30 mouse cellular contexts compared by ENCODE assay signal in the genomic region with DNA sequence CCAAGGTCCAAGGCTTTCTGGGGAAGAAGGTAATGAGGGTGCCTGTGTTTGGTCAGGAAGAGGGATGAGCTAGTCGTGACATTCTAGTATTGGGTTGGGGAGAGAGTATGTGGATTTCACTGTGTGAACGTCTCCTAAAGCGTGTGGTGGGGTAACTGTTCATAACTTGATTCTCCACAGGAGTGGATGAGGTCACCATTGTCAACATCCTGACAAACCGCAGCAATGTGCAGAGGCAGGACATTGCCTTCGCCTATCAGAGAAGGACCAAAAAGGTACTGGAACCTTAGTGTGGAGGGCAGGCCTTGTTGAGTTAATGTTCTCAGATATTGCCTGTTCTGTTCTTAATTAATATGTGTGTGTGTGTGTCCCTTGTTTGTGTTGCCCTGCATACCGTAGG. TPM values are rescaled to one million over a fixed set of nuclear protein-coding genes. Genes with fewer than 3 reads are reported as not detected.
DNase-seq lines count a peak whose midpoint lies in the region; ATAC-seq and TF ChIP-seq lines count a peak whose summit lies in the region.
"Had no signal": no experiment of that assay in that cellular context is flagged by ENCODE, and none has a peak within 500 bp of the region (broad histone marks: within the 10 kb centered on the region; RNA-seq: fewer than 3 reads in every experiment).

No protein-coding gene starts in this region.

- intact Hi-C loops in gastrocnemius, adult 2 months (cut with DNase I), result loop anchor here (5.0 kb wide), 1 partner anchor 34 kb away; no protein-coding TSS in a partner anchor
- intact Hi-C loops in left cerebral cortex, postnatal 4 days (cut with DNase I), result no loop called here

- no peak overlapping the region for H3ac ChIP-seq in C2C12 (ENCODE audit: control insufficient read depth, insufficient read length, low read depth)

- peak overlapping the region; percentile 81; the same call in 1 of the 2 replicates for H3K27ac ChIP-seq in gastrocnemius, adult 2 months
- H3K27ac ChIP-seq in heart, postnatal 0 days (ENCODE audit: low read depth), result peak overlapping the region; percentile 3; the same call in 1 of the 2 replicates
- no peak overlapping the region for H3K27ac ChIP-seq in heart, embryonic 10.5 days
- no peak overlapping the region for H3K27ac ChIP-seq in kidney, embryonic 14.5 days (ENCODE audit: low read depth, low read length)
- H3K27ac ChIP-seq: forebrain, embryonic 10.5 days; forebrain, embryonic 13.5 days; hindbrain, embryonic 10.5 days; hindbrain, embryonic 13.5 days; intestine, embryonic 15.5 days had no signal

- 52% methylated on average over 6 of the region's 6 CpGs for WGBS in heart, postnatal 0 days
- WGBS in heart, embryonic 10.5 days, result 68% methylated on average over 6 of the region's 6 CpGs
- WGBS in kidney, embryonic 14.5 days, result 86% methylated on average over 6 of the region's 6 CpGs

- DNase-seq in gastrocnemius, adult 2 months, result no peak
- no peak for DNase-seq in gastrocnemius, postnatal 25 days
- no peak for DNase-seq in heart, postnatal 0 days (ENCODE audit: low spot score)
- DNase-seq in heart, embryonic 10.5 days (ENCODE audit: low spot score), result no peak
- DNase-seq in 3T3-L1 (ENCODE audit: low read depth, low spot score), result peak; percentile 55
- DNase-seq in left cerebral cortex, postnatal 4 days, result no peak
- DNase-seq: adrenal gland, postnatal 10 days; adrenal gland, postnatal 36 days; cerebellum, adult 18-20 months; cerebellum, adult 9-10 months; cerebellum, postnatal 14 days; gastrocnemius, postnatal 14 days; heart, adult 18-20 months; heart, postnatal 10 days; heart, postnatal 36 days; kidney, adult 11 months had no signal

- no peak for ATAC-seq in heart, postnatal 0 days (ENCODE audit: insufficient read depth, low read depth)
- no peak for ATAC-seq in kidney, embryonic 14.5 days (ENCODE audit: low FRiP score, low TSS enrichment)
- ATAC-seq: forebrain, embryonic 13.5 days; forebrain, embryonic 16.5 days; hindbrain, embryonic 16.5 days; intestine, embryonic 15.5 days; Patski had no signal

- peaks cover 79% of the 10 kb centered on the region for H3K79me2 ChIP-seq in C2C12 (ENCODE audit: control insufficient read depth, insufficient read depth)

- H3K4me1 ChIP-seq in heart, postnatal 0 days (ENCODE audit: control insufficient read depth, insufficient read depth), result peaks cover 50% of the 10 kb centered on the region
- H3K4me1 ChIP-seq in heart, embryonic 10.5 days, result peaks cover 46% of the 10 kb centered on the region
- peaks cover 31% of the 10 kb centered on the region for H3K4me1 ChIP-seq in kidney, embryonic 14.5 days (ENCODE audit: control insufficient read depth, insufficient read depth, low read length)

- no peak overlapping the region for H3K4me3 ChIP-seq in gastrocnemius, adult 2 months
- H3K4me3 ChIP-seq in heart, postnatal 0 days (ENCODE audit: low read depth, low read length), result no peak overlapping the region
- H3K4me3 ChIP-seq in heart, embryonic 10.5 days, result no peak overlapping the region
- no peak overlapping the region for H3K4me3 ChIP-seq in C2C12 (ENCODE audit: insufficient read depth, poor library complexity, severe bottlenecking)
- H3K4me3 ChIP-seq in kidney, embryonic 14.5 days (ENCODE audit: low read length), result no peak overlapping the region
- H3K4me3 ChIP-seq: embryonic facial prominence, embryonic 12.5 days; forebrain, embryonic 10.5 days; forebrain, embryonic 13.5 days; heart, embryonic 12.5 days; hindbrain, embryonic 10.5 days; hindbrain, embryonic 13.5 days; intestine, embryonic 15.5 days had no signal

- H3K9ac ChIP-seq in heart, postnatal 0 days (replicated peaks; ENCODE audit: low read depth, low read length), result no peak overlapping the region
- no peak overlapping the region for H3K9ac ChIP-seq in kidney, embryonic 14.5 days (ENCODE audit: low read depth, low read length)
- H3K9ac ChIP-seq: embryonic facial prominence, embryonic 12.5 days; forebrain, embryonic 13.5 days; heart, embryonic 12.5 days; hindbrain, embryonic 13.5 days; intestine, embryonic 15.5 days had no signal

- no peaks in the 10 kb centered on the region for H3K27me3 ChIP-seq in heart, postnatal 0 days (ENCODE audit: control insufficient read depth, insufficient read depth, low read length)
- no peaks in the 10 kb centered on the region for H3K27me3 ChIP-seq in heart, embryonic 10.5 days (ENCODE audit: insufficient read depth, poor library complexity, severe bottlenecking)
- H3K27me3 ChIP-seq in C2C12 (ENCODE audit: control insufficient read depth, insufficient read depth, insufficient read length), result no peaks in the 10 kb centered on the region
- no peaks in the 10 kb centered on the region for H3K27me3 ChIP-seq in kidney, embryonic 14.5 days (ENCODE audit: control insufficient read depth, insufficient read depth, low read length)
- H3K27me3 ChIP-seq: CH12.LX; embryonic facial prominence, embryonic 12.5 days; forebrain, embryonic 13.5 days; heart, embryonic 12.5 days; hindbrain, embryonic 13.5 days; intestine, embryonic 15.5 days; Patski had no signal

- no peaks in the 10 kb centered on the region for H3K9me3 ChIP-seq in heart, postnatal 0 days (replicated peaks; ENCODE audit: control insufficient read depth, low read length)
- H3K9me3 ChIP-seq in heart, embryonic 10.5 days, result no peaks in the 10 kb centered on the region
- H3K9me3 ChIP-seq in kidney, embryonic 14.5 days (ENCODE audit: control insufficient read depth, low read length), result no peaks in the 10 kb centered on the region
- H3K9me3 ChIP-seq: embryonic facial prominence, embryonic 12.5 days; forebrain, embryonic 10.5 days; forebrain, embryonic 13.5 days; G1E; heart, embryonic 12.5 days; hindbrain, embryonic 10.5 days; hindbrain, embryonic 13.5 days; intestine, embryonic 15.5 days had no signal

- TF ChIP-seq EP300 in heart, postnatal 0 days (IDR thresholded peaks at IDR 0.05; ENCODE audit: low read depth), result no peak

- H3K4me2 ChIP-seq in heart, postnatal 0 days (ENCODE audit: low read depth, low read length), result no peak overlapping the region
- no peak overlapping the region for H3K4me2 ChIP-seq in kidney, embryonic 14.5 days (replicated peaks; ENCODE audit: low read depth, low read length)
- H3K4me2 ChIP-seq: embryonic facial prominence, embryonic 12.5 days; forebrain, embryonic 13.5 days; heart, embryonic 12.5 days; hindbrain, embryonic 13.5 days; intestine, embryonic 15.5 days had no signal

- H3K36me3 ChIP-seq in heart, postnatal 0 days (replicated peaks; ENCODE audit: control insufficient read depth, insufficient read depth, low read length), result peaks cover 66% of the 10 kb centered on the region
- H3K36me3 ChIP-seq in heart, embryonic 10.5 days, result peaks cover 56% of the 10 kb centered on the region
- H3K36me3 ChIP-seq in C2C12 (ENCODE audit: control insufficient read depth, insufficient read depth), result peaks cover 85% of the 10 kb centered on the region
- peaks cover 28% of the 10 kb centered on the region; the same call in 1 of the 2 replicates for H3K36me3 ChIP-seq in kidney, embryonic 14.5 days (ENCODE audit: control insufficient read depth, insufficient read depth, low read length)
- H3K36me3 ChIP-seq: forebrain, embryonic 10.5 days; hindbrain, embryonic 10.5 days; hindbrain, embryonic 13.5 days had no signal

- peaks cover 51% of the 10 kb centered on the region for H3K79me3 ChIP-seq in C2C12 (ENCODE audit: low read depth)

- no peak for TF ChIP-seq CTCF in gastrocnemius, adult 2 months (IDR thresholded peaks at IDR 0.05)
- TF ChIP-seq CTCF in heart, postnatal 0 days (IDR thresholded peaks at IDR 0.05; ENCODE audit: low read depth), result no peak
- TF ChIP-seq CTCF in C2C12 (IDR thresholded peaks at IDR 0.05; ENCODE audit: control insufficient read depth, insufficient read depth, insufficient read length), result no peak

TF ChIP-seq in C2C12, 6 proteins besides CTCF, POLR2A, EP300 and RAD21:
- TF ChIP-seq CEBPB (IDR thresholded peaks at IDR 0.05; ENCODE audit: low read depth) (no peak), MYOD1 (IDR thresholded peaks at IDR 0.05; ENCODE audit: control insufficient read depth, insufficient read length, low read depth) (no peak), MYOG (IDR thresholded peaks at IDR 0.05; ENCODE audit: control insufficient read depth, extremely low read depth, insufficient read length) (no peak), MAX (IDR thresholded peaks at IDR 0.05) (peak; percentile 71), FOSL1 (IDR thresholded peaks at IDR 0.05; ENCODE audit: insufficient read depth, low read length, poor library complexity, severe bottlenecking) (no peak)

RNA-seq across cellular contexts. Expression of gene Anxa2, which starts 22.5 kb away (rescaled TPM):
- total RNA-seq in gastrocnemius, adult 2 months (2021), result 10 to 100 TPM; 28.0 to 52.6 TPM
- total RNA-seq in gastrocnemius, postnatal 25 days (2021), result 10 to 100 TPM; 52.8 to 74.7 TPM
- total RNA-seq in heart, postnatal 0 days (2014; rRNA removed; ENCODE audit: low replicate concordance), result 367 and 369 TPM in 2 replicates
- 268 and 280 TPM in 2 replicates for polyA plus RNA-seq in heart, postnatal 0 days (2015; fragmentation: Nextera tagmentation; extraction: Ambion mirVana)
- polyA plus RNA-seq in heart, embryonic 10.5 days (2016; fragmentation: Nextera tagmentation; extraction: Ambion mirVana), result 349 and 412 TPM in 2 replicates
- polyA plus RNA-seq in C2C12 (2012; fragmentation: generic; extraction: Trizol), result 2,389 TPM
- 10 to 100 TPM; 23.2 to 24.1 TPM for total RNA-seq in left cerebral cortex, postnatal 4 days (2021)
- 463 and 482 TPM in 2 replicates for polyA plus RNA-seq in kidney, embryonic 14.5 days (2014; fragmentation: Nextera tagmentation; extraction: Ambion mirVana)

Comparison
In these comparisons a context has a peak if more than half of its experiments do, and no peak if none do; other contexts are left out.
1. H3K27ac ChIP-seq: peak in gastrocnemius, adult 2 months (single experiment) and heart, postnatal 0 days (single experiment); none in heart, embryonic 10.5 days (single experiment) and kidney, embryonic 14.5 days (single experiment).